Mouse (Mus musculus) right cerebral cortex, postnatal 14 days (tissue): ENCODE results near the gene Wasf3.
A peak's percentile ranks its signal among the peaks of the same experiment; 100 is the strongest.
"Not testable (repeated sequence)": the region's sequence is repeated elsewhere in the genome, so short reads cannot be mapped to it uniquely, and the experiment has no call there.

ENCODE experiments used
- DNase-seq: peaks from one replicate; pipeline ENCODE4 v3.0.0; 2022

Gene Wasf3

DNA sequence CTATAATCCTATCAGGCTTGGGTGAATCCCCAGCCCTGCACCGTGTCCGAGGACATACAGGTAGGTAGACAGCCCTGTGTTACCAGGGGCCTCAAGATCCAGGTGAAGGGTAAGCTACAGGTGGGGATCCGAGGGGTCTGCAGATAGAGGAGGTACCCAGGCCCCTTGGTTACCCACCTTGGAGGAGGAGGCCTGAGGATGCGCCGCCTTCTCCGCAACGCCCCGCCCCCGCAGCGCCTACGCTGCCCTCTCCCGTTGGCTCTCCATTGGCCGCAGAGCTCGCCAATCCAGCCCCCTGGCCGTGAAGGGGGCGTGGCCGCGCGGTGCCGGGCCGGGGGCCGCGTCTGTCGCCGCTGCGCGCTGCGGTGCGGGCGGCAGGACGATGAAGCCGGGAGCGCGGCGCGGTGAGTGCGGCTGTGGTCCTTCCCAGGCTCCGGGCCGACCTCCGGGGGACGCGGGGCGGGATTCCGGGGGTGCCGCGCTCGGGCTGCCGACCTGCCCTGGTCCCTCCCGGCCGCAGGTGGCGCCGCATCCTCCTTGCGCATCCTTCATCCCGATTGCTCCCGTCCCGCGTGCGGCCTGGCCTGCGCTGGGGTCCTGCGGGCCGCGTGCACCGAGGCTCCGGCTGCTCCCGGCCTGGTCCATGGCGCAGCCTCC is at the start of gene Wasf3:
Gene Wasf3, plus strand, starts transcription at position 51 of the 657 bp plus-strand sequence.
- DNase-seq: peak; percentile 91

- DNase-seq: peak; percentile 45
These were observed 46.7 kb upstream of the Wasf3 start for GRCm38 (mm10) chr5:146338064-146338463.

- DNase-seq: no peak
These were observed 44.7 kb upstream of the Wasf3 start for GRCm38 (mm10) chr5:146340037-146340436.

- DNase-seq: no peak
These were observed 39.7 kb upstream of the Wasf3 start for GRCm38 (mm10) chr5:146344911-146345686.

- no peak for DNase-seq
These were observed 37.7 kb upstream of the Wasf3 start for GRCm38 (mm10) chr5:146347081-146347480.

DNA sequence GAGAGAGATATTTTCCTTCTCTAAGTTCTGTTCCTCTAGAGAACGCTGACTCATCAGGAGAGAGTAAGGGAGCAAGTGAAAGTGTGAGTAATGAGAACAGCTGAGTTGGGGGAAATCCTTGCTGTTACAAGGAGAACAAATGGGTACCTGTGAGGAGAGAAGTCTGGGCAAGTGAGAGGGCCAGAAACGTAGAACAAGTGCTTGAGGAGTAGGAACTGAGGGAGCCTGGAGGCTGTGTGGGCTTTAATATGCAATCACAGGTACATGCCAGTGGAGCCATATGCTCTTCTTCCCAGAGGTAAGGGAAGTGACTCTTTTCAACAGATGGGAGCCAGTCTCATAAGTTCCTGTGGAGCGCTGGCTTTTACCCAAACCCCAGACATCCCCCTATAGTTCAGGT is 35.6 kb upstream of the Wasf3 start:
- DNase-seq: no peak

- DNase-seq: no peak
These were observed 34.0 kb upstream of the Wasf3 start for GRCm38 (mm10) chr5:146350784-146351183.

DNA sequence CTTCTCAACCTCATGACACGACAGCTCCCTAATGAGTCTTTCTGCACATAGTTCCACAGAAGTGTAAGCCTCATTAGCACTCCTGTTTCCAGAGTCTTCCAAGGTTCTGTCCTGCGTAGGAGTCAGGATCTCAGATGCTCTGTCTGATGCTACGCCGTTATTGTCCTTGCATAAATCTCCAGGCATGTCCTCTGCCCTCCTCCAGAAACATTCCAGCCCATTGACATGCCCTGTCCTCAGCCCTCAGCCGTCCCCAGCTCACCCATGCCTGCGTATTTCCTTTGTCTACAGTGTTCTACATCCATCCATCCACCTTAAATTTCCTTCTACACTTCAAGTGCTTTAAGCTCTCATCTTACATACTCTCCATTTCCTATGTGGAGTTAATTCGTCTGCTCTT is 32.8 kb upstream of the Wasf3 start:
- DNase-seq: no peak

GRCm38 (mm10) chr5:146360386-146360785 is 24.4 kb upstream of the Wasf3 start:
- no peak for DNase-seq

DNA sequence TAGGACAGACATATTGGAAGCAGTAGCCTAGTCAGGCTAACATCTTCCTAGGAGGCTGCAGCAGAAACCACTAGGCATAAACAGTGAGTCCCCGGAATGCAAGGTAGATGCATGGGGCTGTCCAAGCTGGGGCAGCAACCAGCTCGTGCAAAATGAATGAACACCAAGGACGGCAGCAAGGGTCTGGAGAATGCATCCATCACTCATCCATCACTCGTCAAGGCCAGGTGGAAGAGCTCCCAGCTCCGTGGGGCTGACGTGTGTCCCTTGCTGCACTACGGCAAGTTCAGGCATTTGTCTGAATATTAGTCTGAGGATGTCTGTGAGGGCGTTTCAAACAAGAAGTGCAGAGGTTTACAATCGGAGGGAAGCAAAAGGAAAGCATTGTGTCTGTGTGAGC is 22.1 kb upstream of the Wasf3 start:
- DNase-seq: no peak

DNA sequence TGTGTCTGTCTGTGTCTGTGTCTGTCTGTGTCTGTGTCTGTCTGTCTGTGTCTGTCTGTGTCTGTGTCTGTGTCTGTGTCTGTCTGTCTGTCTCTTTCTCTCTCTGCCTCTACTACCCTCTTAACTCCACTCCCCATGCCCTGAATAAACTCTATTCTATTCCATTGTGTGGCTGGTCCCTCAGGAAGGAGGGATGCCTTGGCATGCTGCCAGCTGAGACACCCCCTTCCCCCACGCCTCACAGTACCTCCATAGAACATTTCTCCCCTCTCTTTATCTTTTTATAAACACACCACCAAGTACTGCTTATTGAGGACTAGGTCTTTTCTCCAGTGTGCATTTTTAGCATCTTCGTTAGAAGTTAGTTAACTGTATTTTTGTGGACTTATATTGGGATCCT is 16.4 kb upstream of the Wasf3 start:
- peak; percentile 44 for DNase-seq

DNA sequence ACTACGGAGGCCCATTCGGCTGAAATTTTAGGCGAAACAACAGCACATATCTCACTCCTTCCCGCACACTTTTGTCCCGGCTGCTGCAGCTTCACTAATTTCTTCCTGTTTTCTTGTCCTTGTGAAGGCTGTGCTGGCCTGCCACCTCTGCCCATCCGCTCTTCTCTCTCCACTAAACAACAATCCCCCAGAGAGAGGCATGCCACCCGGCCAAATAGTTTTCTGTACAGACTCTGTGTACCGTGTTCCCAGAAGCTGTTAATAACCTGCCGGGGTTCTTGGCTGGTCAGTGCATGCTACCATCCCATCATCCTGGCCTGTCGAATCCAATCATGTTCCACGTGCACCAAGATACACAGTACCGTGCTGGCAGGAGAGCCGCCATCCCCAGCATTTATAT is 15.8 kb upstream of the Wasf3 start:
- DNase-seq: no peak

- DNase-seq: no peak
These were observed 14.0 kb upstream of the Wasf3 start for GRCm38 (mm10) chr5:146370794-146371193.

GRCm38 (mm10) chr5:146373238-146373637 is 11.5 kb upstream of the Wasf3 start:
- DNase-seq: no peak

DNA sequence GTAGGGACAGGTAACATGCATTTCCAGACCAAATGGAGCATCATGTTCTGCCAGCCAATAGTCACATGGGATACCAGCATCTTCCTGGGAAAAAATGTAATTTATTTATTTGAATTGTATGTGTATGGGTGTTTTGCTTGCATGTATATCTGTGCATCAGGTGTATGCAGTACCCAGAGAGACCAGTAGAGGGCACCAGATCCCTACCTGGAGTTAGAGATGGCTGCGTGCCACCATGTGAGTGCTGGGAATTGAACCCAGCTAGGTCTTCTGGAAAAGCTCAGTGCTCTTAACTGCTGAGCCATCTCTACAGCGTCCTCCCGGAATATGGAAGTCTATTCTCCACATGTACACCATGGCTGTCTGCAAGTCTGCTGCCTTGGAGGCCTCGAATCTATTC is 8.2 kb upstream of the Wasf3 start:
- DNase-seq: no peak

- no peak for DNase-seq
These were observed 4.7 kb upstream of the Wasf3 start for GRCm38 (mm10) chr5:146380041-146380440.

- DNase-seq: peak; percentile 33
These were observed 2.5 kb upstream of the Wasf3 start for GRCm38 (mm10) chr5:146382268-146382667.

- DNase-seq: no peak
These were observed 1.4 kb upstream of the Wasf3 start for GRCm38 (mm10) chr5:146383401-146383800.

DNA sequence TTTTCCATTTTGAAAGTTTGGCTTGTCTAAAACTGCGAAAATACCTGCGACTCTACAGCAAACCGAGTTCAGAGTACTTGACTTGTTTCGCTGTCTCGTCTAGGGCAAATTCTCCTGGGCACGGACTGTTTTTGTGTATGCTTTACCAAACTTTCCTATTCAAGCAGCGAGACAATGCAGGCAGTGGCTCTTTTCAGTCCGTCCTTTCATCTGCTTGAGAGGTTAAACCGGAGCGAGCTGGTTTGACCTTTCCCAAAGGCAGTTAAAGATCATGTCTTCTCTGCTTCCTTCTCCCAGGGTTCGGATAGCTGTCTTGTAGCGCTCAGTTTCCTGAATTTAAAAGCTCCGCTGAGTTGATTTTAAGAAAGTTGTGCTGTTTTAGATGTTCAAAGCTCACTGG is 1.2 kb downstream of the Wasf3 start:
- no peak for DNase-seq

DNA sequence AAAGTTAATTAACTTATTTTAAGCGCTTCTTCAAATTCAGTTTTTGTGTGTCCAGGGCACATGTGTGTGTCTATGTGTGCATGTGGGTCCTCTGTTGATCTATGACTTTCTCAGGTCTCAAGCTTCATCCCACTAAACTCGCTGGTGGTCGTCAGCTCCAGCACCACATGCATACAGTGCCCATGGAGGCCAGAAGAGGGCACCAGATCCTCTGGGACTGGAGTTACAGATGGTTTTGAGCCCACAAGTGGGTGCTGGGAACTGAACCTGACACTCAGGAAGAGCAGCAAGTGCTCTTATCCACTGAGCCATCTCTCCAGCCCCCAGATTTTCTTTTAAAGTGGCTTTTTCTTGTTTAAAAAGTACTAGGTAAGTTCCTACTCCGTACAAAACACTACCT is 2.1 kb downstream of the Wasf3 start:
- DNase-seq: no peak

DNA sequence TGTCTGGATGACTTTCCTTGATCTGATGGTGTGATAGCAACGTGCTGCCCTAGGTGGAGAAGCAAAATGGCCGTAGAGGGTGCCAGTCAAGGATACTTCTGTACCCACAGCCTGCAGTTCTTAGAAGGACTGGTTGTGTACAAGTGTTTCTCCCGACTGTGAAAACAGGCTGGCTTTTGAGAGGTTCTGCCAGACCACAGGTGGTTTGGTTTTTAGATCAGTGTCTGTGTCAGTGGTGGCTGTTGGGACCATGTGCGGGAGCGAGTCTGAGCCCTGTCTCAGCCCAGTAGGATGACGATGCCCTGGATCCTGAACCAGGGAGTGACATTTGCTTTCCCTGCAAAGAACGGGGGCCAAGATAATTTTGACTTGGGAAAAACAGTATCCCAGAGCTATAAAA is 9.8 kb downstream of the Wasf3 start:
- no peak for DNase-seq

DNA sequence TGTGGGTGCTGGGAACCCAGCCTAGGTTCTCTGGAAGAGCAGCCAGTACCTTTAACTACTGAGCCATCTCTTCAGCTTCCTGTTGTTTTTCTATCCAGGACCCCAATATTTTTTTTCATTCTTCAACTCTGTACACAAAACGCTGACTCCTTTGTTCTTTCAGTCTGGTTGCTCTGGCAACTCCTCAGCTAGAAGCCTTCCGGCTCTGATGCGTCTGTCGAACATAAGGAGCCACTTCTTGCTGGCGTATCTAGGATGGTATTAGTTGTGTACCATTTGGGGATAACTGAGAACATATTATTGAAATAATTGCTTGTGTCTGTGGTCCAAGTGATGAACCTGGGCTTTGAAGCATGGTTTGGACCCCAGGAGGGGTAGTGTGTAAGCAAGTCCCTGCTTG is 12.5 kb downstream of the Wasf3 start:
- DNase-seq: no peak

DNA sequence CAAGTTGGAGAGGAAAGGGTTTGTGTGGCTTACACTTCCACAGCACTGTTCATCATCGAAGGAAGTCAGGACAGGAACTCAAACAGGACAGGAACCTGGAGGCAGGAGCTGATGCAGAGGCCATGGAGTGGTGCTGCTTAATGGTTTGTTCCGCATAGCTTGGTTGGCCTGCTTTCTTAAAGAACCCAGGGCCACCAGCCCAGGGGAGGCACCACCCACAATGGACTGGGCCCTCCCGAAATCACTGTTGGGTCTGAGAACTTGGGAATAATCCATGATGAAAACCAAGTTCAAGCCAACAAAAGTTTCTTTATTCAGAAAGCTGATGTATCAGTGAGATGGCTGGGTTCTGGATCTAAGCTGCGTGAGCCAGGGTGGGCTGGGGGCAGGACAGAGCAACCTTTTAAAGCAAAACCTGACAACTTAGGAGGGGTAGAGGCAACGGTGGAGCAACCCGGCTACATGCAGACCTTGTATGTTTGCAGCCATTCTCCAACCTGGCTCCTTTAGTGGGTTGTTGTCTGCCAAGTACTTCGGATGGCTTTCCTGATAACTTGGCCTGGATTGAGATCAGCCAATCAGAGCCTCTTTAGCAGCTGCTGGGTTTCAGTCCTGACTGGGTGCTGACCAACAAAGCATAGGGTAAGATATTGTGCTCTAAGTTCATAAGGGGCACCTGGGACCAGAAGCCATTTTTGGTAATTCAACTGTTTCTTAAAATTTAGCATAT is 13.8 kb downstream of the Wasf3 start:
- DNase-seq: no peak

DNA sequence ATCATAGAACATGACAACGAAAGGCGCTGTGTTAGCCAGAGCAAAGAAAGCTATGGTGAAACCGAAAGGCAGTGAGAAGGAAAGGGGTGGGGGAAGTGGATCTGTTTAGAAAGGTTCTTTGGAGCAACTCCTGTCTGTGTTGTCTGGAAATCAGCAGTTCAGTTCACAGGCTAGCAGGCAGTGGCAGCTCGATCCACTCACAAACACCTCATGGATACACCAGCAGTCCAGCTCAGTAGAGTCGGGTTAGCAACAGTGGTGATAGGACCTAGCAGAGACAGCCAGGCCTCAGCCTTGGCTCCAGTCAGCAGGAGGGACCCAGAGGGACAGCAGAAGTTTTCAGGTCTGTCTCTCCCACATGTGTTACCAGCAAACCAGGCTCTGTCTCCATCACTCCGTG is 16.2 kb downstream of the Wasf3 start:
- DNase-seq: not testable (repeated sequence)
